Mouse (Mus musculus) spleen, postnatal 36 days (tissue): ENCODE data around the gene Phc2.

Experiments used
- DNase-seq, 2 experiments: peaks; one replicate each; pipeline ENCODE4 v3.0.0; 2022; ENCODE audit warnings: low spot score in 2 of 2, mixed read lengths in 1 of 2

Gene Phc2

DNA sequence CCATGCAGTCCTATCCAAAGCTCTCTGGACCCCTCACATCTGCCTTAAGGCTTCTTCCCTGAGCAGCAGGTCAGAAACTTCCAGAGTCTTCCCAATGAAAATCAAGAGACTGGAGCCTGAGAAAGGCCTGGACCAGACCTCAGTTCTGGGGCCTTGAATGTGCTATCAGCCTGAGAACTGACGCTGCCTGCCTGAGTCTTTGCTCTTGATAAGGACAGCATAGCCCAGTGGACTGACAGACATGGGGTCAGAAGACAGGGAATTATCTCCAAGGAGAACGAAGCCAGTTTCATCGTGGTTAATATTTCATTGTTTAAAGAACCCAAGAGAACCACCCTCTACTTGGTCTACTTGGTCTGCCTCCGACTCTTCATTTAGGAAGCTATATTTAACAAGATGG is 128.1 kb downstream of the Phc2 start:
- no peak for DNase-seq

- no peak for DNase-seq
Observed at GRCm38 (mm10) chr4:128784950-128785631, 130.6 kb downstream of the Phc2 start.

GRCm38 (mm10) chr4:128785921-128786654 is 131.6 kb downstream of the Phc2 start:
- DNase-seq: no peak

GRCm38 (mm10) chr4:128787023-128787939 is 132.8 kb downstream of the Phc2 start:
- DNase-seq: no peak

- DNase-seq: no peak
Observed at GRCm38 (mm10) chr4:128788108-128788507, 133.6 kb downstream of the Phc2 start.

GRCm38 (mm10) chr4:128789646-128790045 is 135.1 kb downstream of the Phc2 start:
- DNase-seq: no peak

DNA sequence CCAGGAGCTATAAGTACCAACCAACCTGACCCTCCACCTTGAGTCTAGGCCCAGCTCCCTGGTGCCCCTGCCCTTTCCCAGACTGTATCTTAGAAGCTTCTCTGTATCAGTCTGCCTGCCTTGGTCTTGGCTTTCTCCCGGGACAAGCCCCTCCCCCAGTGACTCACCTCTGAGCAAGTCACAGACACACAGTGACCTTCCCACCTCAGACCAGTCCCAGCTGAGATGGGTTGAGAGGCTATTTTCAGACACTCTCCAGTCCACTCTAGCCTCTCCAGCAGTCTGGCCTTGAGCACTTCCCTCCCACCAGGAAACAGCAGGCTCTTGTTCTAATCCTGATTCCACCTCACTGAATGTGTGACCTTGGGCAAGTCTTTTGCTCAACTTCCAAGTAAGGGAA is 139.2 kb downstream of the Phc2 start:
- DNase-seq: no peak

- no peak for DNase-seq
Observed at GRCm38 (mm10) chr4:128794198-128794597, 139.7 kb downstream of the Phc2 start.

DNA sequence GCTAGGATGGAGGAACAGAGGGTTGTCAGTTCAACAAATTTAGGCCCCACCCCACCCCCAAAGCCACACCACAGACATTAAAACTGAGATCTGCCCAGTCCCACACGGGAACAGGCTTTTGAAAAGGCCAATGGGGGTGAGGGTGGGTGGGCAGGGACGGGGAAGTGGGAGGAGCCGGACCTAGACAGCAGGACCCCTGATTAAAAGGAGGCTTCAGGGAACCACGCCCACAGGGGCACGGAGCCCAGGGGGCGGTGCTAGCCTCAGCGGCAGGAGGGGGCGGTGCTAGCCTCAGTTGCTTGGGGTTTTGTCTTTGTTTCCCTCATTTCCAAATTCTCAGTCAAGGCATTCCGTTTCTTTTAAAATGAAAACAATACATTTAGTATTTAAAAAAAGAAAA is 141.1 kb downstream of the Phc2 start:
- no peak for DNase-seq

DNA sequence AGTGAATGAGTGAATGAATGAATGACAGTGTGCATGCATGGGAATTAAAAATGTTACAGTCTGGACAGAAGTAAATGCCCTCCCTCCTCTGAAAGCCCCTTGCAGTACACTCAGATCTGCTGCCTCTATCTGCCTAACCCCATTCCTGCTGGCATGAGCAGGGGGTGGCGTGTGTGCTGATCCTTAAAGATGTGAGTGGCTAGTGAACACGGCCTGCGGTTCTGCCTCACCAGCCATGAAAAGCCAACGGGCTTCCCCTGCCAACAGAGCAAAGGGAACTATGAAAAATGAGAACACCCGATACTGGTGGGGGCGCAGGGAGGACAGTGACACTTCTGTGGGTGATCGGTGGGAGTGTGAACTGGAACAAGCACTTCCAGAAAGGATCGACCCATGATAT is 142.3 kb downstream of the Phc2 start:
- DNase-seq: no peak

- no peak for DNase-seq
Observed at GRCm38 (mm10) chr4:128801675-128802465, 147.4 kb downstream of the Phc2 start.
